Mouse (Mus musculus): ENCODE results near the gene Fat4. TPM values are rescaled to one million over a fixed set of nuclear protein-coding genes. Genes with fewer than 3 reads are reported as not detected.

Fat4 gene
- polyA plus RNA-seq, 1 experiment from 2014 or later: 7.6 TPM

DNA sequence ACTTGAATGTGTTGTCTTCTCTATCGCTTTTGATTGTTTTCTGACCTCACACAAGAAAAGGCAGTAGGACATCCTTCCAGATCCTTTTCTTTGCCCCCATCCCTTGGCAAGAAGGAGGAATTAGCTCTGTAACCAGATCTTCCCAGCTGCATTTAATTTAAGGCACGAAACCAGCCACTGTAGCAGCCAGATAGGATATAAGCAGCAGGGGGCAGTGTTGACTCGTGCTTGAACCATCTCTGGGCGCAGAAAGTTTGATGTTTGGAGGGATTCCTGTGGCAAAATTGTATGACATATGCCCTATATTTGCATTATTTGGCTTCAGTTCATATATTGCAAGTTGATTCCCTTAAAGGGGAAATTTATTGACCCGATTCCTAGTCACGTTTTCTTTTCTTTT lies 2.5 kb upstream of the Fat4 start:
- peak overlapping the region; percentile 94 for H3K27ac ChIP-seq
- peaks cover 16% of the 10 kb centered on the region for H3K36me3 ChIP-seq (replicated peaks)
- peaks cover 22% of the 10 kb centered on the region for H3K27me3 ChIP-seq (ENCODE audit: poor library complexity, severe bottlenecking)
- H3K4me1 ChIP-seq: peaks cover 42% of the 10 kb centered on the region
- peak overlapping the region; percentile 63 for H3K4me3 ChIP-seq
- peaks cover 7% of the 10 kb centered on the region for H3K9me3 ChIP-seq
- WGBS: 0% methylated on average over 6 of the region's 6 CpGs
- DNase-seq (ENCODE audit: extremely low spot score, low spot score): peak; percentile 83

GRCm38 (mm10) chr3:38884919-38885418 lies 1.8 kb upstream of the Fat4 start:
- H3K4me3 ChIP-seq: peak overlapping the region; percentile 63
- H3K4me1 ChIP-seq: peaks cover 49% of the 10 kb centered on the region
- peak overlapping the region; percentile 94 for H3K27ac ChIP-seq
- H3K36me3 ChIP-seq (replicated peaks): peaks cover 23% of the 10 kb centered on the region
- DNase-seq (ENCODE audit: extremely low spot score, low spot score): no peak
- peaks cover 22% of the 10 kb centered on the region for H3K27me3 ChIP-seq (ENCODE audit: poor library complexity, severe bottlenecking)
- under 1% methylated on average over 24 of the region's 24 CpGs for WGBS
- peaks cover 14% of the 10 kb centered on the region for H3K9me3 ChIP-seq

DNA sequence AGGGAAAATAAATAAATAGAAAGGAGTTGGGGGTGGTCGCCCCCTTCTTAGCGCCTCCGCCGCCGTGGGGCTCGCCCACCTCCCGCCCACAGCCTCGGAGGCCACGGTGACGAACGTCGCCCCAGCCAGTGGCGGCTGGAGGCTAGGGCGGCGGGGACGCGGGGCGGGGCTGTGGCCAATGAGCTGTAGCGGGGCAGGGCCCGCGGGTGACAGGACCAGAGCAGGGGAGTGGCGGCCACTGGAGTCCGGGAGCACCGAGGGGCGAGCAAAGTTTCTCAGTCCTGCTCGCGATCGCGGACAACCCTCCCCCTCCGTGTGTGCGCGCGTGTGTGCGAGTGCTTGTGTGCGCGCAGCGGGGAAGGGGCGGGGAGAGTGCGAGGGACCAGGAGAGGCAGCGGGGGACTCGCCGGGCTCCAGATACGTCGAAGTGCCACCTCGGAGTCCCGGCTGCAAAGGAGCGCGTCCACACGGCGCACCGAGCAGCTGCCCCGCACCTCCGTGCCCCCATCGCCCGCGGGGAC lies 1.2 kb upstream of the Fat4 start:
- Histone ChIP-seq H3K27ac (peak overlapping the region; percentile 94), H3K9me3 (peaks cover 20% of the 10 kb centered on the region), H3K4me1 (peaks cover 53% of the 10 kb centered on the region), H3K27me3 (ENCODE audit: poor library complexity, severe bottlenecking) (peaks cover 22% of the 10 kb centered on the region), H3K4me3 (peak overlapping the region; percentile 63), H3K36me3 (replicated peaks) (peaks cover 29% of the 10 kb centered on the region)
- DNase-seq (ENCODE audit: extremely low spot score, low spot score): peak; percentile 88
- under 1% methylated on average over 55 of the region's 56 CpGs for WGBS

DNA sequence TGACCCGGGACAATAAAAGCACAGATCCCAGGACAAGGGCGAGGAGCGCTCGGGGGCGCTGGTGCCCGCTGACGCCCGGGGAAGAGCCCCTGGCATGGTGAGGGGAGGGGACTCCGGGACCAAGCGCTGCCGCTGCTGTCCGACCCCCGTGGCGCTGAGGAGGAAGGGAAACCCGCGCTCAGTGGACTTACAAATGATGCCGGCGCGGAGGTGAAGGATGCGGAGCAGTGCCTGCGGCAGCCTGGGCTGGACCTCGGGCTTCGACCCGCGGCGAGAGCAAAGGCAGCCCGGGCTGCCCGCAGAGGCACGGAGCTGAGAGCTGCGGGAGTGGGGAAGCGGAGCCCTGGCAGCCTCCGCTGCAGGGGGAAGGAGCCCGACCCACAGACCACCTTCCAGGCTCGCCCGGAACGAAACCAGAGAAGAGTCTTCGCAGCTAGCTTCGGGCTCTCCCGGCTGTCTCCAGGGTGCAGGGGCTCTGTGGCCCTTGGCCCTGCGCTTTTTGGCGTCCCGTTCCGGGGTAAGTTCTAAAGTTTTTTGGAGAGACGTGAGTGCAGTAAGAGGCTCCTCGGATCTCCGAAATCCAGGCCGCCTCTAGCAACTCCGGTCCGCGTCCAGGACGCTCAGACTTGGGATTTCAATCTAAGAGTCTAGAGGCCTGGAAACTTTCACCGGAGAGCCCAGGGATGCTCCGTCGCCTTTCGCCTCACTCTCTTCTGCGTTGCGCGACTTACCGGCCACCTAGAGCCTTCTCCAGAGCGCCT lies 499 bp upstream of the Fat4 start:
- peaks cover 27% of the 10 kb centered on the region for H3K9me3 ChIP-seq
- H3K36me3 ChIP-seq (replicated peaks): peaks cover 36% of the 10 kb centered on the region
- under 1% methylated on average over 60 of the region's 60 CpGs for WGBS
- peak overlapping the region; percentile 94 for H3K27ac ChIP-seq
- peak; percentile 59 for DNase-seq (ENCODE audit: extremely low spot score, low spot score)
- H3K4me1 ChIP-seq: peaks cover 53% of the 10 kb centered on the region
- peaks cover 22% of the 10 kb centered on the region for H3K27me3 ChIP-seq (ENCODE audit: poor library complexity, severe bottlenecking)
- H3K4me3 ChIP-seq: peak overlapping the region; percentile 63

DNA sequence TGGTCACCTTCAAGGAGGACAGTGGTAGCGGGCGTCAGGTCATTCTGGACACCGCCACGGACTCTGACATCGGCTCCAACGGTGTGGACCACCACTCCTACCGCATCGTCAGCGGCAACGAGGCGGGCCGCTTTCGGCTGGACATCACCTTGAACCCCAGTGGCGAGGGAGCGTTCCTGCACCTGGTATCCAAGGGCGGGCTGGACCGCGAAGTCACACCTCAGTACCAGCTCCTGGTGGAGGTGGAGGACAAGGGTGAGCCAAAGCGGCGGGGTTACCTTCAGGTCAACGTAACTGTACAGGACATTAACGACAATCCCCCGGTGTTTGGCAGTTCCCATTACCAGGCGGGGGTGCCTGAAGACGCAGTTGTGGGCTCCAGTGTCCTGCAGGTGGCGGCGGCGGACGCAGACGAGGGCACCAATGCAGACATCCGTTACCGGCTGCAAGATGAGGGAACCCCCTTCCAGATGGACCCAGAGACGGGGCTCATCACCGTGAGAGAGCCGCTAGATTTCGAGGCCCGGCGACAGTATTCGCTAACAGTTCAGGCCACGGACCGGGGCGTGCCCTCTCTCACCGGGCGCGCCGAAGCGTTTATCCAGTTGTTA lies 746 bp downstream of the Fat4 start:
- peak overlapping the region; percentile 63 for H3K4me3 ChIP-seq
- H3K27ac ChIP-seq: peak overlapping the region; percentile 94
- peaks cover 22% of the 10 kb centered on the region for H3K27me3 ChIP-seq (ENCODE audit: poor library complexity, severe bottlenecking)
- DNase-seq (ENCODE audit: extremely low spot score, low spot score): peak; percentile 65
- peaks cover 48% of the 10 kb centered on the region for H3K36me3 ChIP-seq (replicated peaks)
- under 1% methylated on average over 47 of the region's 47 CpGs for WGBS
- H3K9me3 ChIP-seq: peaks cover 32% of the 10 kb centered on the region
- peaks cover 65% of the 10 kb centered on the region for H3K4me1 ChIP-seq

DNA sequence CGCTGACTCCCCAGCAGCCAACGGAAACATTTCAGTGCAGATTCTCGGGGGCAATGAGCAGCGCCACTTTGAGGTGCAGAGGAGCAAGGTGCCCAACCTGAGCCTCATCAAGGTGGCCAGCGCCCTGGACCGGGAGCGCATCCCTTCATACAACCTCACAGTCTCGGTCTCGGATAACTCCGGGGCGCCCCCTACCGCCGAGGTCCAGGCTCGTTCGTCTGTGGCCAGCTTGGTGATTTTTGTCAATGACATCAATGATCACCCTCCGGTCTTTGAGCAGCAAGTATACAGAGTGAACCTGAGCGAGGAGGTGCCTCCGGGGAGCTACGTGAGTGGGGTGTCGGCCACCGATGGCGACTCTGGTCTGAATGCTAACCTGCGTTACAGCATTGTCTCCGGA lies 1.4 kb downstream of the Fat4 start:
- peaks cover 71% of the 10 kb centered on the region for H3K4me1 ChIP-seq
- peaks cover 34% of the 10 kb centered on the region for H3K9me3 ChIP-seq
- peak overlapping the region; percentile 63 for H3K4me3 ChIP-seq
- DNase-seq (ENCODE audit: extremely low spot score, low spot score): peak; percentile 53
- H3K36me3 ChIP-seq (replicated peaks): peaks cover 55% of the 10 kb centered on the region
- H3K27ac ChIP-seq: 0 out of 2 replicates have a peak overlapping the region, but pooled peaks have one; percentile 94
- WGBS: 15% methylated on average over 24 of the region's 24 CpGs
- peaks cover 22% of the 10 kb centered on the region for H3K27me3 ChIP-seq (ENCODE audit: poor library complexity, severe bottlenecking)

DNA sequence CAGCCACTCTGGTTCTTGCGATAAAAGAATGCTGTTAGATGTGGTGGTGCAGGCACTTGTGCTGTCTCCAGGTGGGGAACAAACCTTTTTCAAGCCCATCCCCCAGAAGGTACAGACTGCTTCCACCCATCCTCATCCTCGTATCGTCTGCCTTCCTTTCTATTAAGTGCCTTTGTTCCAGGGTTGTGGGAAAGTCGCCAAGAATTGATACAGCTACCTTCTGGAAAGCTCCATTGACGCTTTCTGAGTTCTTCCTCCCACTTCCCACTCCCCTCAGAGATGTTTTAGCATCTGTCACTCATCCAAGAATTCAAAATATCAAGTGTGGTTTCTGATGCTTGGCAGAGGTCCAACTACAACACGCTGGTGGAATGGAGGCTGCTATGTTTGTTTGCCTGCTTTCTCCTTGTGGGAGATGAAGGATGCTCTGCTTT lies 6.1 kb downstream of the Fat4 start:
- no peak for DNase-seq (ENCODE audit: extremely low spot score, low spot score)
- Histone ChIP-seq H3K4me3 (peak overlapping the region; percentile 46), H3K36me3 (replicated peaks) (peaks cover 94% of the 10 kb centered on the region), H3K9me3 (peaks cover 43% of the 10 kb centered on the region), H3K27me3 (ENCODE audit: poor library complexity, severe bottlenecking) (0 out of 2 replicates have a peak, but pooled peaks cover 12% of the 10 kb centered on the region), H3K27ac (no peak overlapping the region), H3K4me1 (peaks cover 55% of the 10 kb centered on the region)
- WGBS: 77% methylated on average over 6 of the region's 6 CpGs

DNA sequence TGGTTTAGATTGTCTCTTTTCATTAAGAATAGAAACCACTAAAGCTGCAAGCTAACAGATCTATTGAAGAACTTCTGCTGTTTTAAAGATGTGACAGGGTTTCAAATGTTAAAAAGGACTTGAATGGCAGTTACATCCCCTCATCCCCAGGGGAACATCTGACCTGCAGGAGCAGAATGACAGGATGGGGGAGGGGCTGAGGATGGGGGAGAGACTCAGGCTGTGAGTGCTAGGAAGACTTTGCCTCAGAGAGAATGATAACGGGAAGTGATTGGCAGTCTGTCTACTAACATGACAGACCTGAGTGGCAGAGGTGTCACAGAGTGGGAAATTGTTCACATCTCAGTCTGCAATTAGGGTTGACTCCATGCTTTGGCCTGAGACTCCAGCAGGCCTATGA lies 14.1 kb downstream of the Fat4 start:
- Histone ChIP-seq H3K27ac (no peak overlapping the region), H3K36me3 (replicated peaks) (peaks cover 52% of the 10 kb centered on the region), H3K4me3 (no peak overlapping the region), H3K4me1 (peaks cover 10% of the 10 kb centered on the region; the same call in 1 of the 2 replicates), H3K27me3 (ENCODE audit: poor library complexity, severe bottlenecking) (no peaks in the 10 kb centered on the region), H3K9me3 (no peaks in the 10 kb centered on the region)
- DNase-seq (ENCODE audit: extremely low spot score, low spot score): no peak
- 48% methylated on average over 1 of the region's 1 CpGs for WGBS

- no peak overlapping the region for H3K27ac ChIP-seq
- 88% methylated on average over 3 of the region's 3 CpGs for WGBS
- no peaks in the 10 kb centered on the region for H3K27me3 ChIP-seq (ENCODE audit: poor library complexity, severe bottlenecking)
- H3K9me3 ChIP-seq: no peaks in the 10 kb centered on the region
- peaks cover 22% of the 10 kb centered on the region for H3K36me3 ChIP-seq (replicated peaks)
- DNase-seq (ENCODE audit: extremely low spot score, low spot score): no peak
- no peak overlapping the region for H3K4me3 ChIP-seq
- H3K4me1 ChIP-seq: peaks cover 16% of the 10 kb centered on the region
These were observed 20.1 kb downstream of the Fat4 start for GRCm38 (mm10) chr3:38906832-38907231.

- no peak for DNase-seq (ENCODE audit: extremely low spot score, low spot score)
- H3K4me3 ChIP-seq: peak overlapping the region; percentile 8; the same call in 1 of the 2 replicates
- peaks cover 13% of the 10 kb centered on the region for H3K36me3 ChIP-seq (replicated peaks)
- no peaks in the 10 kb centered on the region for H3K27me3 ChIP-seq (ENCODE audit: poor library complexity, severe bottlenecking)
- no peaks in the 10 kb centered on the region for H3K9me3 ChIP-seq
- H3K27ac ChIP-seq: no peak overlapping the region
- 33% methylated on average over 14 of the region's 14 CpGs for WGBS
- peaks cover 26% of the 10 kb centered on the region for H3K4me1 ChIP-seq
These were observed 21.1 kb downstream of the Fat4 start for GRCm38 (mm10) chr3:38907676-38908425.

- DNase-seq (ENCODE audit: extremely low spot score, low spot score): no peak
- Histone ChIP-seq H3K27ac (no peak overlapping the region), H3K27me3 (ENCODE audit: poor library complexity, severe bottlenecking) (no peaks in the 10 kb centered on the region), H3K4me1 (peaks cover 33% of the 10 kb centered on the region), H3K4me3 (no peak overlapping the region), H3K36me3 (replicated peaks) (peaks cover 5% of the 10 kb centered on the region; the same call in 1 of the 2 replicates), H3K9me3 (no peaks in the 10 kb centered on the region)
- 79% methylated on average over 13 of the region's 13 CpGs for WGBS
These were observed 21.8 kb downstream of the Fat4 start for GRCm38 (mm10) chr3:38908426-38909111.
